Mouse (Mus musculus) Patski (cell line): Measurements from ENCODE around the gene Txndc9. TPM values are rescaled to one million over a fixed set of nuclear protein-coding genes. Genes with fewer than 3 reads are reported as not detected.

Experiments used
- ATAC-seq: fragments of 100-300 bp; one replicate; pipeline ENCODE4 v1.8.0; 2021
- CTCF ChIA-PET: fragments of 350-600 bp; sonication (Branson Sonifier 250); formaldehyde crosslinking; loops from one replicate; lab custom pipeline; 2022; ENCODE audit warnings: inconsistent platforms; lab: Charles Lee
- POLR2A ChIA-PET: fragments of 350-600 bp; sonication (Branson Sonifier 250); formaldehyde crosslinking; loops from one replicate; lab custom pipeline; 2022; ENCODE audit warnings: antibody characterized with exemption, inconsistent platforms; lab: Charles Lee
- DNase-seq: peaks from one replicate; pipeline ENCODE4 v3.0.0-alpha.2; 2011; ENCODE audit warnings: low read depth, low spot score
- H3K27me3 ChIP-seq: fragments of 371-371 bp; one replicate; pipeline ENCODE4 v1.5.1; 2021
- CTCF ChIP-seq: fragments of 100-300 bp; IDR thresholded peaks from one replicate; pipeline ENCODE4 v1.5.1; 2021
- in situ Hi-C: fragments of 300-500 bp; cut with MboI; formaldehyde crosslinking; loops from 3 replicates; pipeline ENCODE4 v1.11.1; 2018; ENCODE audit warnings: low pct_unique_long_range_greater_than_20kb, mixed read lengths
- polyA plus RNA-seq: library from polyadenylated mRNA; unstranded; gene quantifications from one replicate; pipeline ENCODE4 v1.2.3, GENCODE M21; 2021

The Txndc9 gene
- polyA plus RNA-seq, 1 experiment from 2014 or later, result 86.1 TPM

DNA sequence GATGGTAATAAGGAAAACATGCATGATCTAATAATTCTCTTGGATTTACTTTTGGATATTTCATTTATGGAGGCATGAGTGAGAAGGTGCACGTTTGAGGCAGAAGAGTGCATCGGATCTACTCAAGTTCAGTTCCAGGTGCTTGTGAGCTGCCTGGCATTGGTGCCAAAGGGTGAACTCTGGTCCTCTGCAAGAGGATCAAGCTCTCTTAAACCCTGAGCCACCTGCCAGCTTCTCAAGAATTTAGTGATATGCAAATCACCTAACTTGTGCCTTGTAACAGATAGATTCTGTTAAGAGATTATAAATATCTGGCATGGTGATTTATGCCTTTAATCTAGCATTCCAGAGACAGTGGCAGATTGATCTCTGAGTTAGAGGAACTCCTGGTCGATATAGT lies 5.4 kb upstream of the Txndc9 start:
- ChIA-PET POLR2A (no interaction called here), CTCF (interaction anchor here (1.7 kb wide), 1 partner anchor 115 kb away, joined by 3 read pairs; no protein-coding TSS in a partner anchor)
- TF ChIP-seq CTCF, result no peak
- DNase-seq (no peak), ATAC-seq (no peak)
- in situ Hi-C loops, result no loop called here
- no peaks in the 10 kb centered on the region for H3K27me3 ChIP-seq

DNA sequence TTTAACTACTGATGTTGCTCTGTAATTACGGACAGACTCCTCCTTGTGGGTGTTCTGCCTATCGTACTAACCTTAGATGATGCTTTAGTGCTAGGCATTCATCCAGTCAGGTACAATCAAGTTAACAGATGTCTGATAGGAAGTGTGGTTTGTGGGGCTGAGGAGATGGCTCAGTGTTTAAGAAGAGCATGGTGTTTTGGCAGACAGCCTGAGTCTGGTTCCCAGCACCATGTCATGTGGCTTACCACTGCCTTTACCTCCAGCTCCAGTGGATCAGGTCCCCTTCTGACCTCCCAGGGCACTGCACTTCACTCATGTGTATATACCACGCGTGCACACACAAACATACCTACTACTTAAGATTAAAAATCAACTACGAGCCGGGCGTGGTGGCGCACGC lies 4.3 kb upstream of the Txndc9 start:
- ATAC-seq (no peak), DNase-seq (no peak)
- TF ChIP-seq CTCF, result no peak
- no peaks in the 10 kb centered on the region for H3K27me3 ChIP-seq
- CTCF ChIA-PET, result no interaction called here
- POLR2A ChIA-PET, result no interaction called here
- in situ Hi-C loops, result no loop called here

DNA sequence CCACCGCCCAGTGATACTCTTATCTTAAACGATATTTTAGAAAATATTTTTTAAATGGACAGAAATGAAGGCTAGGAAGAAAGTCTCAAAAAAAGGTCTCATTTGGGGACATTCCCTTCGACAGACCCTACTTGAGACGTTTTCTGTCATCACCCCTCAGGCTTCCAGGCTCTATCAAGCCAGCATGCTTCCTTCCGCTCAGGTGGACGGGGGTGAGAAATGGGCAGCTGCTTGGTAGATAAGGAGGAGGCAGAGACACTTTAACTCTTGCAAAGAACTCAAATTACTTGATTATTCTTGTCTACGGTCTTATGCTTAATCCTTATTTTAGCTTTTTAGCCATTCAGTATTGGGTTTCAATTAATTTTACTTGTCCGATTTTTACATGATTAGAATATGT lies 3.2 kb upstream of the Txndc9 start:
- TF ChIP-seq CTCF, result no peak
- no peak for ATAC-seq
- CTCF ChIA-PET, result interaction anchor here (0.7 kb wide), 1 partner anchor 9 kb away, joined by 3 read pairs; no protein-coding TSS in a partner anchor
- in situ Hi-C loops, result no loop called here
- POLR2A ChIA-PET, result interaction anchor here (0.8 kb wide), 1 partner anchor 11 kb away, joined by 5 read pairs; no protein-coding TSS in a partner anchor
- H3K27me3 ChIP-seq, result no peaks in the 10 kb centered on the region
- DNase-seq, result no peak

DNA sequence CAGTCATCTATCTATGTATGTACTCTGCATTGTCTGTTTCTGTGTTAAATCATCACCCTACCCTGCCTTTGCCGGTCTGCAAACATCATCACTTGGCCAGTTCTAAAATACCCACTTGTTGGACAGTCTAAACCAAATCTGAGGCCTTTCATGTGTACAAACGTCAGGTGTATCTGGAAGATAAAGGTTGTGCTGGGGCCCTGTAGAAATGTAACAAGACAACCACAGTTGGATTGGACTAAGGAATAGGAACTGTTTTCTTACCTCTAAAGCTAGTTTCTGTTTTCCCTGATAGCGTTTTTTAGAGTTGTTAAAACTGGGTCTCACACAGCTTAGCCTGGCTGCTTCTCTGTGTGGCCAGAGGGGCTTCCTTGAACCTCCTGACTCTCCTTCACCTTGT lies 1.9 kb upstream of the Txndc9 start:
- DNase-seq, result no peak
- CTCF ChIA-PET, result interaction anchor here (1.4 kb wide), 1 partner anchor 31 kb away, joined by 3 read pairs; no protein-coding TSS in a partner anchor
- in situ Hi-C loops, result loop anchor here (25.0 kb wide), 1 partner anchor 312 kb away; no protein-coding TSS in a partner anchor
- ATAC-seq, result no peak
- POLR2A ChIA-PET, result interaction anchor here (0.6 kb wide), 2 partner anchors 16 to 30 kb away, joined by 3 to 5 read pairs; no protein-coding TSS in a partner anchor
- H3K27me3 ChIP-seq, result no peaks in the 10 kb centered on the region
- TF ChIP-seq CTCF, result no peak

DNA sequence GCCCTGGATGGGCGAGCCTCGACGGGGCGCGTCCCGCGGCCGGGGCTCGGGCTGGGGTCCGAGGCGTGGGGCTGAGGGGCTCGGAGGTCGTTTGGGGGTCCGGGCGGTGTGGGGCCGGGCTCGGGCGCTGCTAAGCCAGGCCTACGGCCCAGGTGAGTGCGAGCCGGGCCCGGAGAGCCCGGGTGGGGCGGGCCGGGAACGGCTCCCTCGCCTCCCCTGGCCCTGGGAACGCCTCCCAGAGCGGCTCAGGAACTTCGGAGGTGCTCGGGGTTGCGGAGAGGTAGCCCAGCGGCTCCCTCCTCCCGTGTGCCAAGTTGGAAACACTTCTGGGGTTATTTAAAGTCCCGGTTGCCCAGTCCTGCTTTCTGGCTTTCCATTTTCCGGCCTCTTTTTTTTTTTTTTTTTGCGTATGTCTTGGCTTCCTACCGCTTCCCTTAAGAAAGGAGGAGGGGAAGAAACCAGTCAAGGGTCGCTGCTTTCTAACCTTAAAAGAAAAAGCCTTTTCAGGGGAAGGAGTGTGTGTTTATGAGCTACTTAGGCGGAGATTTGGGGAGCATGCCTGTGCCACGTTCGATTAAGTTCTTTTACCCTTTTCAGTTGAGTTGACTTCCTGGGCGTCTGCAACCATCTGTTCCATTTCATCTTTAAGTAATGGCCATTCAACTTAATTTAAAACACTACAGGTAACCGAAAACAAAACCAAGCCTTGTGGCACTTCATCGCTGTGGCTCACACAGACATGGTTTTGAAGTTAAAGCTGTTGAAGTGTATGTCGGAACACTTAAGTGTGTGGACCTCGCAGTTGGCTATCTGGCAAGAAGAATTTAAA lies 892 bp upstream of the Txndc9 start:
- DNase-seq (no peak), ATAC-seq (peak; percentile 21)
- in situ Hi-C loops, result loop anchor here (25.0 kb wide), 1 partner anchor 311 kb away; no protein-coding TSS in a partner anchor
- TF ChIP-seq CTCF, result no peak
- CTCF ChIA-PET, result no interaction called here
- POLR2A ChIA-PET, result interaction anchor here (0.6 kb wide), 1 partner anchor 27 kb away, joined by 6 read pairs; no protein-coding TSS in a partner anchor
- no peaks in the 10 kb centered on the region for H3K27me3 ChIP-seq

DNA sequence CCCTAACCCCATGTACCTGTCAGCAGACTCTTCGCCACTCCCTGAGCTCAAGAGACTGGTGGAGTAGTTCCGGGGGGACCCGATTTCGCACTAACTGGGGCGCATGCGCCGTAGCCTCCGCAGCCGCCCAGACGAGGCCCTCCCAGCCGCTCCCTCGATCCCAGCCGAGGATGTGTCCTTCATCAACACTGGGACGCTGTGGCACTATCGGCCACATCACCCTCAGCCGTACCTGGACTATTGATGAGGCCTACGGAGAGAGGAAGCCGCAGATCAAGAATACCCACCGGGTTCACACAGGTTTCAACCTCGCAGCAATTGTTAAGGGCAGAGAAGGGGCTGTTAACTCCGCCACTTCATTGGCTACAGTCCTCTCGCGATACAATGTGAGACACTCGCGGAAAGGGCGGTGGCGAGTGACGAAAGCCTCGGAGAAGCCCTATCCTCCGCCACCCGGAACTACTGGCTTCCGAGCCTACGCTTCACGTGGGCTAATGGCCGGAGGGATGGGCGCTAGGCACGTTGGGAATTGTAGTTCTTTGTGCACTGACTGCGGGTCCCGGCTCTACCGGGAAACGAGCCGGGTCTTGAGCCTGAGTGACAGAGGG lies 712 bp downstream of the Txndc9 start:
- no peaks in the 10 kb centered on the region for H3K27me3 ChIP-seq
- ATAC-seq (peak; percentile 91), DNase-seq (peak; percentile 96)
- in situ Hi-C loops, result loop anchor here (25.0 kb wide), 1 partner anchor 310 kb away; no protein-coding TSS in a partner anchor
- no peak for TF ChIP-seq CTCF
- CTCF ChIA-PET, result interaction anchor here (1.1 kb wide), 1 partner anchor 91 kb away, joined by 3 read pairs; no protein-coding TSS in a partner anchor
- POLR2A ChIA-PET, result interaction anchor here (1.6 kb wide), 1 partner anchor 132 kb away, joined by 3 read pairs; no protein-coding TSS in a partner anchor

DNA sequence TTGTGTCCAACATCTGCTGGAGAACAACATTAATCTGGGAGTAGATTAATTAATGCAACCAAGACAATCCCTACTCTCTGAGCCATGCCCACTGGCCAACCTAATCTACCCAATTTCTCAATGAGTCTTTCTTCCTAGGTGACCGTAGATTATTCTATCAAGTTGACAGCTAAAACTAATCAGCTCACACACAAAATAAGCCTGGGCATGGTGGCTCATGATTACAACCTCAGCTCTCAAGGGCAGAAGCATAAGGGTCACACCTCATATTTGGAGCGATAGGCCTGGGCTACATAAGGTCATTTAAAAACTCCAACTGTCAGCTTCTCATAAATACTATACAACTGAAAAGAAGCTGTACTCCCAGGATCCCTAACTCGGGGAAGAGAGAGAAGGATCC lies 1.5 kb downstream of the Txndc9 start:
- no peak for ATAC-seq
- ChIA-PET POLR2A (interaction anchor here (1.6 kb wide), 1 partner anchor 132 kb away, joined by 3 read pairs; no protein-coding TSS in a partner anchor), CTCF (interaction anchor here (1.1 kb wide), 1 partner anchor 91 kb away, joined by 3 read pairs; no protein-coding TSS in a partner anchor)
- TF ChIP-seq CTCF, result no peak
- DNase-seq, result no peak
- no peaks in the 10 kb centered on the region for H3K27me3 ChIP-seq
- in situ Hi-C loops, result loop anchor here (25.0 kb wide), 1 partner anchor 309 kb away; no protein-coding TSS in a partner anchor

DNA sequence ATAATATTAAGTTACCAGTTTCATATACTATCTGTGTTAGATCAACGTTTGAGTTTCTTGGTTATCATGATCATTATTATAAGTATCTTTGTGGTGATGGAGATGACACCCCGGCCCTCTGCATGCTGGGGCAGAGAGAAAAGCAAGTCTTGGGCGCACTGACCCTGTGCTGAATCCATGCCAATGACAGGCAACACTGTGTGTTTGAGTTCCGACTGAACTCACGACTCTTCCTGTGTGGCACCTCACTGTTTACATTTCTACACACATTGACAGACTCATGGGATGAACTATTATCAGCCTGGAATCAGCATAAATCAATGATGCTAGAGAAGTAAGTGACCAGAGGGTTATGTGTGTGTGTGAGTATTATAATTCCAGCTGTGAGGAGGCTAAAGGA lies 9.8 kb downstream of the Txndc9 start:
- CTCF ChIA-PET, result no interaction called here
- in situ Hi-C loops, result loop anchor here (5.0 to 25.0 kb wide), 2 partner anchors 96 to 301 kb away; partner anchors contain the start of genes Mitd1 and Mrpl30

DNA sequence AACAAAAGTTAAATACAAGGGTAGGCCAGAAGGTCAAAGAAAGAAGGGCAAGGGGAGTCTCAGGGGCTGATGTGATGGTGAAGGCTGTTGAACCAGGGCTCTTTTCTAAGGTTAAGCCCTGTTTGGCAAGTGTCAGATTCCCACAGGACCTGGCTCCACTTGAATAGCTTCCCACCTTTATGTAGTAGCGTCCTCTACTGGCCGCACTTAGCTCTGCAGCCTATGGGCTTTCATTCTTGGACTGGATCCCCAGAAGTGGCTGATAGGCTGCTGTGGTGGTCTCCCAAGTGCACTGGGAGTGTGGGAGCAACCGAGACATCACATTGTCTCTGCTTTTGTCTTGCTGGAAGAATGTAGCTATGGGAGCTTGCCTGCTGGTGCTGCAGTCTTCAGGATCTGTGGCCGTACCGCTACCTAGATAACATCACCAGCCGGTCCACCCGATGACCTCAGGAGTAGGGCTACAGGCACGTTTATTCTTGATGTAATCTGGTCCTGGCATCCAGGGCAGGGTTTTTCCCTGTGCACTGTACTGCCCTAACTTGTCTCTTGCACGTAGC lies 11.8 kb downstream of the Txndc9 start:
- DNase-seq, result no peak
- H3K27me3 ChIP-seq, result no peaks in the 10 kb centered on the region
- peak; percentile 89 for TF ChIP-seq CTCF
- ChIA-PET CTCF (interaction anchor here (0.8 to 1.2 kb wide), 3 partner anchors 18 to 95 kb away, joined by 3 read pairs; partner anchors contain the start of genes Mitd1 and Mrpl30), POLR2A (no interaction called here)
- in situ Hi-C loops, result loop anchor here (5.0 to 25.0 kb wide), 2 partner anchors 94 to 299 kb away; partner anchors contain the start of genes Mitd1 and Mrpl30
- no peak for ATAC-seq

More for the DNA sequence above, 9.8 kb downstream of the Txndc9 start:
- POLR2A ChIA-PET, result no interaction called here
- DNase-seq, result no peak
- H3K27me3 ChIP-seq, result no peaks in the 10 kb centered on the region
- TF ChIP-seq CTCF, result no peak
- ATAC-seq, result no peak

DNA sequence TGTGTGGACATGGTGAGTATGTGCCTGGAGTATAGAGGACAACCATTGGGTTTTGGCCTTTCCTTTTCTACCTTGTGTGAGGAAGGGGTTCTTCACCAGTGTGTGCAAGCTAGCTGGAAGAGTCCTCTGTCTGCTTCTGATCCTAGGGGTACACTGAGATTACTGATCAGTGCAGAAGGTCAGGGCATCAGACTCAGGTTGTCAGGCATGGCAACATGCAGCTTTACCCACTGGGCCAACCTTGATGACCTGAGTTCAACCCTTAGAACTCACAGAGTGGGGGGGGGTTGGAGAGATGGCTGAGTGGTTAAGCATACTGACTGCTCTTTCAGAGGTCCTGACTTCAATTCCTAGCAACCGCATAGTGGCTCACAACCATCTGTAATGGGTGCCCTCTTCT lies 13.4 kb downstream of the Txndc9 start:
- in situ Hi-C loops, result loop anchor here (25.0 kb wide), 1 partner anchor 297 kb away; no protein-coding TSS in a partner anchor
- DNase-seq, result no peak
- no peak for ATAC-seq
- CTCF ChIA-PET, result no interaction called here
- no peaks in the 10 kb centered on the region for H3K27me3 ChIP-seq
- POLR2A ChIA-PET, result interaction anchor here (0.6 kb wide), 1 partner anchor 101 kb away, joined by 3 read pairs; no protein-coding TSS in a partner anchor
- TF ChIP-seq CTCF, result no peak
